16 mouse cellular contexts compared by ENCODE assay signal in the genomic region with DNA sequence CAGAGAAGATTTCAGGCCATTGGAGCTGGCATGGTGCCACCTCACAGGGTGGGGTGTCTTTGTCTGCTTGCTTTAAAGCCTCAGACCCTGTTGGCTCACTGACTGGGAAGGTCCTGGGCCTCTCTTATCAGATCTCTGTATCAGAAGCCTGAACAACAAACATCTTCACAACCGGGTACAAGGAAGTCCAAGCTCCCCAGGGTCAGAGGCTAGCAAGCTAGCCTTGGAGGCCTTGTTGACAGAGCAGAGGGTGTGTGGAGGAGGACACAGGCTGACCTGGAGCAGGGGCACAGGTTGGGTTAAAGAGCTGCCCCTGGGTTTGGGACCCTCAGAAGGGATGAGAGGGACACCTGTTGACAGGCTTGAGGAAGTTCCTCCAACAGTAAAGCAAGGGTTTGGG. TPM values are rescaled to one million over a fixed set of nuclear protein-coding genes. Genes with fewer than 3 reads are reported as not detected.
DNase-seq lines count a peak whose midpoint lies in the region; ATAC-seq and TF ChIP-seq lines count a peak whose summit lies in the region.
"Had no signal": no experiment of that assay in that cellular context is flagged by ENCODE, and none has a peak within 500 bp of the region (broad histone marks: within the 10 kb centered on the region; RNA-seq: fewer than 3 reads in every experiment).

No protein-coding gene starts in this region.

- H3K27me3 ChIP-seq in kidney, adult 2 months (replicated peaks; ENCODE audit: control insufficient read depth, insufficient read depth, low read length): no peaks in the 10 kb centered on the region
- no peaks in the 10 kb centered on the region for H3K27me3 ChIP-seq in kidney, embryonic 14.5 days (ENCODE audit: control insufficient read depth, insufficient read depth, low read length)
- H3K27me3 ChIP-seq in hindbrain, embryonic 11.5 days (ENCODE audit: control insufficient read depth, insufficient read depth, low read length): no peaks in the 10 kb centered on the region

- no peak overlapping the region for H3K4me2 ChIP-seq in kidney, embryonic 14.5 days (replicated peaks; ENCODE audit: low read depth, low read length)
- no peak overlapping the region for H3K4me2 ChIP-seq in hindbrain, embryonic 11.5 days (replicated peaks; ENCODE audit: low read depth, low read length)
- H3K4me2 ChIP-seq: lung, embryonic 14.5 days had no signal

- H3K4me1 ChIP-seq in kidney, adult 2 months (ENCODE audit: control insufficient read depth, insufficient read depth, low read length): 0 out of 2 replicates have a peak, but pooled peaks cover 8% of the 10 kb centered on the region
- H3K4me1 ChIP-seq in kidney, embryonic 14.5 days (ENCODE audit: control insufficient read depth, insufficient read depth, low read length): peaks cover 16% of the 10 kb centered on the region
- H3K4me1 ChIP-seq in hindbrain, embryonic 11.5 days (replicated peaks; ENCODE audit: control insufficient read depth, insufficient read depth, low read length): no peaks in the 10 kb centered on the region

- H3K27ac ChIP-seq in kidney, adult 2 months (ENCODE audit: insufficient read depth, low read depth, low read length): peak overlapping the region; percentile 33; the same call in 1 of the 2 replicates
- no peak overlapping the region for H3K27ac ChIP-seq in kidney, embryonic 14.5 days (ENCODE audit: low read depth, low read length)
- no peak overlapping the region for H3K27ac ChIP-seq in hindbrain, embryonic 11.5 days (ENCODE audit: low read depth, low read length)
- H3K27ac ChIP-seq: heart, embryonic 10.5 days had no signal

- no peaks in the 10 kb centered on the region for H3K9me3 ChIP-seq in kidney, embryonic 14.5 days (ENCODE audit: control insufficient read depth, low read length)
- H3K9me3 ChIP-seq in hindbrain, embryonic 11.5 days (ENCODE audit: control insufficient read depth, low read length): no peaks in the 10 kb centered on the region
- H3K9me3 ChIP-seq: heart, embryonic 10.5 days had no signal

- TF ChIP-seq POLR2A in kidney, adult 2 months (IDR thresholded peaks at IDR 0.05; ENCODE audit: low read depth, low read length): no peak

- no peak for TF ChIP-seq CTCF in kidney, adult 2 months (conservative IDR thresholded peaks at IDR 0.05; ENCODE audit: insufficient read depth, insufficient read length, low read depth, low read length)

- no peaks in the 10 kb centered on the region for H3K36me3 ChIP-seq in kidney, adult 2 months (ENCODE audit: control insufficient read depth, insufficient read depth, low read length)
- no peaks in the 10 kb centered on the region for H3K36me3 ChIP-seq in kidney, embryonic 14.5 days (ENCODE audit: control insufficient read depth, insufficient read depth, low read length)
- no peaks in the 10 kb centered on the region for H3K36me3 ChIP-seq in hindbrain, embryonic 11.5 days (ENCODE audit: control insufficient read depth, insufficient read depth, low read length)
- H3K36me3 ChIP-seq: heart, embryonic 10.5 days had no signal

- no peak overlapping the region for H3K4me3 ChIP-seq in kidney, adult 2 months (ENCODE audit: insufficient read depth, low read depth, low read length)
- H3K4me3 ChIP-seq in kidney, embryonic 14.5 days (ENCODE audit: low read length): no peak overlapping the region
- no peak overlapping the region for H3K4me3 ChIP-seq in hindbrain, embryonic 11.5 days (ENCODE audit: low read depth, low read length)
- H3K4me3 ChIP-seq: erythroblast, embryonic 14.5 days; heart, embryonic 10.5 days had no signal

- no peak overlapping the region for H3K9ac ChIP-seq in kidney, embryonic 14.5 days (ENCODE audit: low read depth, low read length)
- H3K9ac ChIP-seq in hindbrain, embryonic 11.5 days (ENCODE audit: low read depth, low read length): no peak overlapping the region
- H3K9ac ChIP-seq: lung, embryonic 14.5 days had no signal

- ATAC-seq in kidney, embryonic 14.5 days (ENCODE audit: low FRiP score, low TSS enrichment): no peak
- ATAC-seq in hindbrain, embryonic 11.5 days (ENCODE audit: low FRiP score): no peak
- ATAC-seq: forebrain, embryonic 16.5 days had no signal

- peak; percentile 8 for DNase-seq in kidney, adult 2 months
- DNase-seq in urinary bladder, postnatal 14 days (ENCODE audit: low spot score): peak; percentile 31
- DNase-seq in urinary bladder, postnatal 25 days (ENCODE audit: low spot score): no peak
- DNase-seq in lung, postnatal 14 days: peak; percentile 16
- DNase-seq in hindbrain, embryonic 11.5 days (ENCODE audit: low spot score): no peak
- no peak for DNase-seq in right cerebral cortex, adult 18-20 months
- DNase-seq in Muller cell, postnatal 12 days (ENCODE audit: inconsistent ontology term): no peak
- DNase-seq: adrenal gland, adult 8-10 months; cerebellum, adult 8-10 months; gastrocnemius, postnatal 14 days; layer of hippocampus, adult 9-11 months; lung, embryonic 14.5 days had no signal

- WGBS in kidney, adult 2 months: 38% methylated on average over 1 of the region's 1 CpGs
- 8% methylated on average over 1 of the region's 1 CpGs for WGBS in kidney, embryonic 14.5 days
- 69% methylated on average over 1 of the region's 1 CpGs for WGBS in hindbrain, embryonic 11.5 days

RNA-seq across cellular contexts. Expression of a gene that starts 10.3 kb away (rescaled TPM):
- polyA plus RNA-seq in kidney, adult 2 months (2012; rRNA removed): 10.1 TPM in 2 replicates
- polyA plus RNA-seq in kidney, embryonic 14.5 days (2014; fragmentation: Nextera tagmentation; extraction: Ambion mirVana): 7.1 and 9.5 TPM in 2 replicates
- 3.1 and 3.3 TPM in 2 replicates for polyA plus RNA-seq in hindbrain, embryonic 11.5 days (2014; fragmentation: Nextera tagmentation; extraction: Ambion mirVana)

Comparison
In these comparisons a context has a peak if more than half of its experiments do, and no peak if none do; other contexts are left out.
1. DNase-seq: peak in kidney, adult 2 months (single experiment), urinary bladder, postnatal 14 days (single experiment) and lung, postnatal 14 days (single experiment); none in urinary bladder, postnatal 25 days (single experiment), hindbrain, embryonic 11.5 days (single experiment), right cerebral cortex, adult 18-20 months (single experiment) and Muller cell, postnatal 12 days (single experiment).